Mouse (Mus musculus): ENCODE results near the gene Cep104.

DNA sequence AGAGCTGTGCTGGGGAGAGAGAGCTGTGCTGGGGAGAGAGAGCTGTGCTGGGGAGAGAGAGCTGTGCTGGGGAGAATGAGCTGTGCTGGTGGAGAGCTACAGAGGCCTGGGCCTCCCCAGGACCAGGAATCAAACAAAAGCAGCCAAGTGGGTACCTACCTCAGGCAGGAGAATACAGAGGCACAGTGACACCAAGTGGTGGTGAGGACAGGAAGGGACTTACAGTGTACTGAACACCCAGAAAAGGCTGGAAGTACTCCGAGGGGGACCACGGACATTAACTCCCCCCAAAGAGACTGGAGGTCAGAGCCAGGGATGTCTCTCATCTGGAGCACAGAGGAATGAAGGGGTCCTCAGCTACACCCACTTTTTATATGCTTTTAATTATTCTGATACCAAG lies 6.9 kb upstream of the Cep104 start:
- no peak for TF ChIP-seq CTCF (conservative IDR thresholded peaks at IDR 0.05; ENCODE audit: insufficient read depth, insufficient read length, low read depth, low read length)
- no peak for TF ChIP-seq POLR2A (IDR thresholded peaks at IDR 0.05; ENCODE audit: low read depth, low read length)
